Mouse (Mus musculus) G1E (cell line): ENCODE data around the gene Epm2a. TPM values are rescaled to one million over a fixed set of nuclear protein-coding genes. Genes with fewer than 3 reads are reported as not detected.

Experiments
- ATAC-seq: 2 replicates; pipeline ENCODE4 v1.8.0; 2016; ENCODE audit warnings: mild to moderate bottlenecking; ENCODE audit not compliant: insufficient number of reproducible peaks, poor library complexity, low FRiP score, severe bottlenecking; ENCODE audit errors: extremely low read depth
- DNase-seq: peaks from one replicate; pipeline ENCODE4 v3.0.0; 2012; ENCODE audit warnings: low spot score
- H3K27me3 ChIP-seq: 2 replicates; pipeline ENCODE4 v1.6.1; 2012; ENCODE audit warnings: mild to moderate bottlenecking, low read length, inconsistent platforms; ENCODE audit not compliant: insufficient read depth
- H3K36me3 ChIP-seq: replicated peaks from 2 replicates; pipeline ENCODE3; 2012; ENCODE audit warnings: mild to moderate bottlenecking, inconsistent platforms
- H3K4me1 ChIP-seq: 2 replicates; pipeline ENCODE4 v1.6.1; 2012; ENCODE audit warnings: low read depth, low read length, inconsistent platforms, mixed read lengths; ENCODE audit not compliant: insufficient read depth
- H3K4me3 ChIP-seq: 2 replicates; pipeline ENCODE4 v1.5.1; 2012; ENCODE audit warnings: low read depth, mild to moderate bottlenecking, inconsistent platforms, low read length, moderate library complexity, mixed read lengths
- H3K9me3 ChIP-seq: replicated peaks from 2 replicates; pipeline ENCODE4 v1.6.1; 2012; ENCODE audit warnings: inconsistent platforms
- CTCF ChIP-seq: IDR thresholded peaks from 2 replicates; pipeline ENCODE4 v1.5.1; 2012; ENCODE audit warnings: low read depth, low read length, inconsistent platforms, mixed read lengths
- GATA1 ChIP-seq: IDR thresholded peaks from 2 replicates; pipeline ENCODE4 v1.6.1; 2012; ENCODE audit warnings: borderline replicate concordance, low read length, inconsistent platforms, mixed read lengths
- GATA2 ChIP-seq: IDR thresholded peaks from 2 replicates; pipeline ENCODE4 v1.6.1; 2012; ENCODE audit warnings: low read depth, low read length, inconsistent platforms, borderline replicate concordance
- POLR2AphosphoS5 ChIP-seq: IDR thresholded peaks from 2 replicates; pipeline ENCODE4 v1.6.1; 2012; ENCODE audit warnings: low read depth, low read length, inconsistent platforms; ENCODE audit not compliant: insufficient replicate concordance
- TAL1 ChIP-seq: conservative IDR thresholded peaks from 2 replicates; pipeline ENCODE4 v1.6.1; 2012; ENCODE audit warnings: low read depth, low read length, inconsistent platforms, mixed read lengths
- polyA plus RNA-seq: library from polyadenylated mRNA; stranded (reverse); fragments of >175 nt; gene quantifications from 2 replicates; pipeline ENCODE4 v1.2.3, GENCODE M21; 2012
- total RNA-seq, 2 experiments: library from RNA; stranded (forward) in 1 of 2; stranded (reverse) in 1 of 2; fragments of 200-1000 nt in 1 of 2; fragments of >200 nt in 1 of 2; fragmentation: Nextera tagmentation in 1 of 2; gene quantifications; 2 replicates each; pipeline ENCODE4 v1.2.3; 2014 to 2017

The Epm2a gene
- total and polyA plus RNA-seq, 3 experiments: 1.6 to 14.9 (median 4.9) TPM

DNA sequence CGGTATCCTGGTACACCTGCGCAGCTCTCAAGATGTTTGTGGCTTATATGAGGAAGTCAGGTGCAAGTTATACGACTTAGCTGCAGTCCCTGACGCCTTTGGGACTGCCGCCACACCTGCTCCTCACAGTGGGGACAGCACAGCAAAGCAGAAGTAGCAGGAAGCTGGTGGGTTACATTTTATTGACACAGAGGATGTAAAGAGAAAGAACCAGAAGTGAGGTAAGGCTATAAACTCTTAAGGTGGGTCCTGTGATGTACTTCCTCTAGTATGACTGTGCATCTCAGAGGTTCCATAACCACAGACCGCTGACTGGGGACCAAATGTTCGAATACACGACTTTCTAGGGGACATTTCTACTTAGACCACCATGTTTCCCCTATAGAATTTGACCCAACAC lies 11.4 kb downstream of the Epm2a start:
- DNase-seq (no peak), ATAC-seq (no peak)
- Histone ChIP-seq H3K27me3 (no peaks in the 10 kb centered on the region), H3K9me3 (peaks cover 4% of the 10 kb centered on the region), H3K36me3 (no peaks in the 10 kb centered on the region), H3K4me3 (no peak overlapping the region), H3K4me1 (peaks cover 19% of the 10 kb centered on the region)
- TF ChIP-seq TAL1 (no peak), GATA1 (no peak), GATA2 (no peak), CTCF (no peak), POLR2AphosphoS5 (no peak)

DNA sequence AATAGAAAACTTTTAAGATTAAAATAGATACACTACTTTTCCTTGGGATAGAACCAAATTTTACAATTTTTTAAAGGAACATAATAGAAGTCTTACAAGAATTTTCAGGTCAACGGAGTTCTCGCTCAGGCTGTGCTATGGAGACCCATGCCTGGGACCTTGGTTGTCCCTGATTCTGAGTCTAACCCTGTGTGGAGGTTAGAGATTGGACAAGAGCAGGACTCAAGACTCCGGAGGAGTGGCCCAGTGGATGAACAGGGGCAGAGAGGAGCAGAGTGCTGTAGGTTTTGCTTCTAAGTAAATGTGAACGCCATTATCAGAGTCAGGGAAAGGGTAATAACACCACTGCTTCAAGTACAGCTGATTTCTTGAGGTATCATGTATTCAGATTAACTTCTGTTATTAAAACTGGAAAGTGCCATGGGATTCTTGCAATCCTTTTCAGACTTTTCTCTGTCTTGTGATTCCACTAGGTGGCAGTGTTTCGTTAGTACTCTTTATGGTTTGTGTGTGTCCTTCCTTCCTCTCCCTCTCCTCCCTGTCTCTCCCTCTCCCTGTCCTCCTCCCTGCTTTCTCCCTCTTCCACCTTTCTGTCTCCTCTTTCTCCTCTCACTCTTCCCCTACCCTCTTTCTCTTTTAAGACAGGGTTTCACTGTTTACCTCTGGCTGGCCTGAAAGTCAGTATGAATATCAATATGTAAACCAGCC lies 18.9 kb downstream of the Epm2a start:
- H3K36me3 ChIP-seq: no peaks in the 10 kb centered on the region
- H3K9me3 ChIP-seq: peaks cover 4% of the 10 kb centered on the region
- H3K4me1 ChIP-seq: no peaks in the 10 kb centered on the region
- no peak for ATAC-seq
- TF ChIP-seq POLR2AphosphoS5: no peak
- no peak for TF ChIP-seq GATA2
- no peak for TF ChIP-seq CTCF
- no peak for TF ChIP-seq TAL1
- no peak for TF ChIP-seq GATA1
- no peak for DNase-seq
- H3K4me3 ChIP-seq: no peak overlapping the region
- H3K27me3 ChIP-seq: peaks cover 4% of the 10 kb centered on the region; the same call in 1 of the 2 replicates

DNA sequence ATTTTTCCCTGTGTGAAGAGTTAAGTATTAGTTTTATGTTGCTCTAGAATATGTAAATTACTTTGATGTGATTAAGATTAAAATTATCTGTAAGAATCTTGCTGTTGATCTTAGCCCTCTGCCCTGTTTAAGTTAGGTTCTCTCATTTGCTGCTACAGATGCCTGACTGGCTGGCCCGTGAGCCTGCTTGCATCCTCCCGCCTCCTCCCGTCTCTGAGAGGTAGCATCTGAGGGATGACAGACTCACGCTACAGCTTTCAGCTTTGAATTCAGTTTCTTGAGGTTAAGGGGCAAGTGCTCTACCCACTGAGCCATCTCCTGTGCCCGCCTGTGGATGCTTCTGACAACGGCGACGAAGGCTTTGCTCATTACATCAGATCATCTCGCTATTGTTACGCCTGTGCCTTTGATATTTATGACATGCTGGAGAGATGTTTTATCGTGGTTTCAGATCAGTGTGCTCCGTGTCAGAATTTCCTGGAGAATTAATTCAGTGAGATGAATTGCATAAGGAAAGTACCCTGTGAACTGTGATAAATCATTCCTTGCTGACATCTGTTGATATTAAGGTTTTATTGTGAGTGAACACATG lies 19.8 kb downstream of the Epm2a start:
- no peak for DNase-seq
- no peak for TF ChIP-seq POLR2AphosphoS5
- TF ChIP-seq GATA2: no peak
- TF ChIP-seq CTCF: no peak
- no peak for TF ChIP-seq TAL1
- TF ChIP-seq GATA1: no peak
- H3K36me3 ChIP-seq: no peaks in the 10 kb centered on the region
- peaks cover 3% of the 10 kb centered on the region for H3K9me3 ChIP-seq
- peaks cover 4% of the 10 kb centered on the region; the same call in 1 of the 2 replicates for H3K27me3 ChIP-seq
- no peaks in the 10 kb centered on the region for H3K4me1 ChIP-seq
- no peak for ATAC-seq
- H3K4me3 ChIP-seq: no peak overlapping the region

- ATAC-seq (no peak), DNase-seq (no peak)
- Histone ChIP-seq H3K27me3 (no peaks in the 10 kb centered on the region), H3K4me3 (no peak overlapping the region), H3K4me1 (no peaks in the 10 kb centered on the region), H3K36me3 (no peaks in the 10 kb centered on the region), H3K9me3 (no peaks in the 10 kb centered on the region)
- TF ChIP-seq GATA1 (no peak), POLR2AphosphoS5 (no peak), GATA2 (no peak), TAL1 (no peak), CTCF (no peak)
Observed at GRCm38 (mm10) chr10:11381302-11381701, 38.1 kb downstream of the Epm2a start.

GRCm38 (mm10) chr10:11410926-11411325 lies 67.7 kb downstream of the Epm2a start:
- Histone ChIP-seq H3K4me1 (no peaks in the 10 kb centered on the region), H3K9me3 (no peaks in the 10 kb centered on the region), H3K27me3 (peaks cover 3% of the 10 kb centered on the region; the same call in 1 of the 2 replicates), H3K36me3 (no peaks in the 10 kb centered on the region), H3K4me3 (no peak overlapping the region)
- ATAC-seq (no peak), DNase-seq (no peak)
- no peak for TF ChIP-seq TAL1
- TF ChIP-seq CTCF: no peak
- no peak for TF ChIP-seq GATA1
- TF ChIP-seq POLR2AphosphoS5: no peak
- no peak for TF ChIP-seq GATA2

- Histone ChIP-seq H3K9me3 (no peaks in the 10 kb centered on the region), H3K36me3 (no peaks in the 10 kb centered on the region), H3K4me1 (no peaks in the 10 kb centered on the region), H3K27me3 (no peaks in the 10 kb centered on the region), H3K4me3 (no peak overlapping the region)
- TF ChIP-seq CTCF (no peak), GATA2 (no peak), GATA1 (no peak), POLR2AphosphoS5 (no peak), TAL1 (no peak)
- DNase-seq (no peak), ATAC-seq (no peak)
Observed at GRCm38 (mm10) chr10:11420071-11420470, 76.9 kb downstream of the Epm2a start.
